Mouse (Mus musculus): ENCODE measurements at regions not wholly inside any gene's neighbourhood (a gene's known extent, or its start where the extent isn't known, plus 50 kb on each side); places are given as distances from the start of the nearest gene placed in this dataset. TPM values are rescaled to one million over a fixed set of nuclear protein-coding genes. Genes with fewer than 3 reads are reported as not detected.

- ATAC-seq (ENCODE audit: low read depth) = no peak
- Histone ChIP-seq H3K9me3 (replicated peaks; ENCODE audit: control insufficient read depth, low read length) (no peaks in the 10 kb centered on the region), H3K9ac (ENCODE audit: low read depth, low read length) (no peak overlapping the region), H3K27ac (ENCODE audit: low read length) (no peak overlapping the region), H3K4me1 (ENCODE audit: control insufficient read depth, low read depth, low read length) (peaks cover 2% of the 10 kb centered on the region), H3K27me3 (ENCODE audit: control insufficient read depth, insufficient read depth, low read depth, low read length) (no peaks in the 10 kb centered on the region), H3K4me2 (ENCODE audit: low read depth, low read length) (no peak overlapping the region), H3K36me3 (ENCODE audit: control insufficient read depth, insufficient read depth) (no peaks in the 10 kb centered on the region), H3K4me3 (ENCODE audit: low read depth, low read length) (no peak overlapping the region)
- 80% methylated on average over 10 of the region's 10 CpGs for WGBS (ENCODE audit: insufficient replicate concordance)
Observed at GRCm38 (mm10) chr16:92889537-92889936, 63.6 kb upstream of the Runx1 start.

GRCm38 (mm10) chr16:92886226-92886625 lies 60.3 kb upstream of the Runx1 start:
- peaks cover 20% of the 10 kb centered on the region for H3K4me1 ChIP-seq (ENCODE audit: control insufficient read depth, low read depth, low read length)
- no peak overlapping the region for H3K4me3 ChIP-seq (ENCODE audit: low read depth, low read length)
- no peaks in the 10 kb centered on the region for H3K9me3 ChIP-seq (replicated peaks; ENCODE audit: control insufficient read depth, low read length)
- H3K27ac ChIP-seq (ENCODE audit: low read length) = no peak overlapping the region
- no peaks in the 10 kb centered on the region for H3K36me3 ChIP-seq (ENCODE audit: control insufficient read depth, insufficient read depth)
- H3K27me3 ChIP-seq (ENCODE audit: control insufficient read depth, insufficient read depth, low read depth, low read length) = no peaks in the 10 kb centered on the region
- no peak overlapping the region for H3K9ac ChIP-seq (ENCODE audit: low read depth, low read length)
- no peak for ATAC-seq (ENCODE audit: low read depth)
- 87% methylated on average over 3 of the region's 3 CpGs for WGBS (ENCODE audit: insufficient replicate concordance)
- H3K4me2 ChIP-seq (ENCODE audit: low read depth, low read length) = no peak overlapping the region

- Histone ChIP-seq H3K4me2 (ENCODE audit: low read depth, low read length) (peak overlapping the region; percentile 48), H3K9ac (ENCODE audit: low read depth, low read length) (no peak overlapping the region; the same call in 1 of the 2 replicates), H3K36me3 (ENCODE audit: control insufficient read depth, insufficient read depth) (no peaks in the 10 kb centered on the region), H3K9me3 (replicated peaks; ENCODE audit: control insufficient read depth, low read length) (no peaks in the 10 kb centered on the region), H3K4me3 (ENCODE audit: low read depth, low read length) (no peak overlapping the region; the same call in 1 of the 2 replicates), H3K27ac (ENCODE audit: low read length) (peak overlapping the region; percentile 21), H3K27me3 (ENCODE audit: control insufficient read depth, insufficient read depth, low read depth, low read length) (no peaks in the 10 kb centered on the region), H3K4me1 (ENCODE audit: control insufficient read depth, low read depth, low read length) (peaks cover 20% of the 10 kb centered on the region)
- 12% methylated on average over 12 of the region's 12 CpGs for WGBS (ENCODE audit: insufficient replicate concordance)
- ATAC-seq (ENCODE audit: low read depth) = peak; percentile 97
Observed at GRCm38 (mm10) chr16:92883821-92884272, 57.9 kb upstream of the Runx1 start.

- Histone ChIP-seq H3K4me1 (ENCODE audit: control insufficient read depth, low read depth, low read length) (peaks cover 20% of the 10 kb centered on the region), H3K4me3 (ENCODE audit: low read depth, low read length) (no peak overlapping the region), H3K36me3 (ENCODE audit: control insufficient read depth, insufficient read depth) (no peaks in the 10 kb centered on the region), H3K9me3 (replicated peaks; ENCODE audit: control insufficient read depth, low read length) (no peaks in the 10 kb centered on the region), H3K4me2 (ENCODE audit: low read depth, low read length) (no peak overlapping the region), H3K9ac (ENCODE audit: low read depth, low read length) (no peak overlapping the region), H3K27me3 (ENCODE audit: control insufficient read depth, insufficient read depth, low read depth, low read length) (no peaks in the 10 kb centered on the region), H3K27ac (ENCODE audit: low read length) (no peak overlapping the region)
- 49% methylated on average over 3 of the region's 3 CpGs for WGBS (ENCODE audit: insufficient replicate concordance)
- no peak for ATAC-seq (ENCODE audit: low read depth)
Observed at GRCm38 (mm10) chr16:92880356-92881043, 54.6 kb upstream of the Runx1 start.

GRCm38 (mm10) chr16:92878081-92878480 lies 52.1 kb upstream of the Runx1 start:
- Histone ChIP-seq H3K9ac (ENCODE audit: low read depth, low read length) (no peak overlapping the region), H3K4me3 (ENCODE audit: low read depth, low read length) (no peak overlapping the region), H3K27ac (ENCODE audit: low read length) (no peak overlapping the region), H3K4me2 (ENCODE audit: low read depth, low read length) (no peak overlapping the region), H3K27me3 (ENCODE audit: control insufficient read depth, insufficient read depth, low read depth, low read length) (no peaks in the 10 kb centered on the region), H3K36me3 (ENCODE audit: control insufficient read depth, insufficient read depth) (no peaks in the 10 kb centered on the region), H3K9me3 (replicated peaks; ENCODE audit: control insufficient read depth, low read length) (no peaks in the 10 kb centered on the region), H3K4me1 (ENCODE audit: control insufficient read depth, low read depth, low read length) (peaks cover 3% of the 10 kb centered on the region)
- ATAC-seq (ENCODE audit: low read depth) = no peak
- WGBS (ENCODE audit: insufficient replicate concordance) = 62% methylated on average over 10 of the region's 10 CpGs

MicroRNAs encoded in the stretch of these regions (microRNA counts, 519-probe panel; counts per million panel counts)
- 1,437 counts per million, percentile 11 among the panel's probes with 10 or more counts for microRNA mmu-miR-802

Small RNAs in the stretch of these regions (microRNA-seq; reads per million reads assigned to microRNA genes)
- not detected for gene Gm28003
- gene Mir802 = 18.7 reads per million, percentile 35 among the genes with 10 or more reads in this experiment
